Mouse (Mus musculus): ENCODE results near the gene Dnajb11. TPM values are rescaled to one million over a fixed set of nuclear protein-coding genes. Genes with fewer than 3 reads are reported as not detected.

Dnajb11 gene
- polyA plus RNA-seq (2012; rRNA removed), result 16.0 and 18.5 TPM in 2 replicates

GRCm38 (mm10) chr16:22857431-22858113 is at the start of gene Dnajb11, which contains the start of gene Tbccd1:
Dnajb11 (plus strand) TSS chr16:22857845.
Tbccd1 (minus strand) TSS chr16:22857669.
- WGBS, result under 1% methylated on average over 62 of the region's 62 CpGs
- peaks cover 3% of the 10 kb centered on the region for H3K36me3 ChIP-seq (ENCODE audit: control insufficient read depth, insufficient read depth, low read length)
- H3K27ac ChIP-seq (ENCODE audit: control insufficient read depth, insufficient read depth, low read length), result peak within 1 kb of the TSS; percentile 51; the same call in 1 of the 2 replicates
- TF ChIP-seq POLR2A (IDR thresholded peaks at IDR 0.05; ENCODE audit: control insufficient read depth, extremely low read depth, insufficient read depth, low read length, poor library complexity) (peak; percentile 61), CTCF (IDR thresholded peaks at IDR 0.05; ENCODE audit: borderline replicate concordance, control insufficient read depth, extremely low read depth, insufficient read depth, low read length, poor library complexity) (no peak)
- H3K4me1 ChIP-seq (replicated peaks; ENCODE audit: control insufficient read depth, insufficient read depth, low read length), result peaks cover 8% of the 10 kb centered on the region
- H3K27me3 ChIP-seq (ENCODE audit: control insufficient read depth, insufficient read depth, low read length), result no peaks in the 10 kb centered on the region
- H3K4me3 ChIP-seq (ENCODE audit: control insufficient read depth, insufficient read depth, low read length), result peak within 1 kb of the TSS; percentile 78
- DNase-seq, result peak; percentile 98

GRCm38 (mm10) chr16:22811477-22811876 is 46.2 kb upstream of the Dnajb11 start, which contains the start of gene Crygs:
Crygs (minus strand) TSS chr16:22811577.
- Histone ChIP-seq H3K4me3 (ENCODE audit: control insufficient read depth, insufficient read depth, low read length) (no peak within 1 kb of the TSS), H3K27me3 (ENCODE audit: control insufficient read depth, insufficient read depth, low read length) (no peaks in the 10 kb centered on the region), H3K4me1 (replicated peaks; ENCODE audit: control insufficient read depth, insufficient read depth, low read length) (peaks cover 4% of the 10 kb centered on the region), H3K36me3 (ENCODE audit: control insufficient read depth, insufficient read depth, low read length) (no peaks in the 10 kb centered on the region), H3K27ac (ENCODE audit: control insufficient read depth, insufficient read depth, low read length) (no peak within 1 kb of the TSS)
- TF ChIP-seq POLR2A (IDR thresholded peaks at IDR 0.05; ENCODE audit: control insufficient read depth, extremely low read depth, insufficient read depth, low read length, poor library complexity) (no peak), CTCF (IDR thresholded peaks at IDR 0.05; ENCODE audit: borderline replicate concordance, control insufficient read depth, extremely low read depth, insufficient read depth, low read length, poor library complexity) (no peak)
- no peak for DNase-seq
- 88% methylated on average over 2 of the region's 2 CpGs for WGBS

- Histone ChIP-seq H3K36me3 (ENCODE audit: control insufficient read depth, insufficient read depth, low read length) (peaks cover 6% of the 10 kb centered on the region), H3K4me1 (replicated peaks; ENCODE audit: control insufficient read depth, insufficient read depth, low read length) (no peaks in the 10 kb centered on the region), H3K27ac (ENCODE audit: control insufficient read depth, insufficient read depth, low read length) (no peak overlapping the region), H3K4me3 (ENCODE audit: control insufficient read depth, insufficient read depth, low read length) (no peak overlapping the region), H3K27me3 (ENCODE audit: control insufficient read depth, insufficient read depth, low read length) (no peaks in the 10 kb centered on the region)
- TF ChIP-seq CTCF (IDR thresholded peaks at IDR 0.05; ENCODE audit: borderline replicate concordance, control insufficient read depth, extremely low read depth, insufficient read depth, low read length, poor library complexity) (no peak), POLR2A (IDR thresholded peaks at IDR 0.05; ENCODE audit: control insufficient read depth, extremely low read depth, insufficient read depth, low read length, poor library complexity) (no peak)
- 79% methylated on average over 8 of the region's 8 CpGs for WGBS
- no peak for DNase-seq
These were observed 36.9 kb upstream of the Dnajb11 start for GRCm38 (mm10) chr16:22820731-22821130.

- no peaks in the 10 kb centered on the region; the same call in 1 of the 2 replicates for H3K36me3 ChIP-seq (ENCODE audit: control insufficient read depth, insufficient read depth, low read length)
- TF ChIP-seq POLR2A (IDR thresholded peaks at IDR 0.05; ENCODE audit: control insufficient read depth, extremely low read depth, insufficient read depth, low read length, poor library complexity) (no peak), CTCF (IDR thresholded peaks at IDR 0.05; ENCODE audit: borderline replicate concordance, control insufficient read depth, extremely low read depth, insufficient read depth, low read length, poor library complexity) (no peak)
These were observed 24.6 kb upstream of the Dnajb11 start for GRCm38 (mm10) chr16:22832932-22833525.

GRCm38 (mm10) chr16:22839146-22839857 is 18.3 kb upstream of the Dnajb11 start:
- Histone ChIP-seq H3K36me3 (ENCODE audit: control insufficient read depth, insufficient read depth, low read length) (no peaks in the 10 kb centered on the region), H3K27ac (ENCODE audit: control insufficient read depth, insufficient read depth, low read length) (no peak overlapping the region), H3K4me3 (ENCODE audit: control insufficient read depth, insufficient read depth, low read length) (no peak overlapping the region), H3K27me3 (ENCODE audit: control insufficient read depth, insufficient read depth, low read length) (no peaks in the 10 kb centered on the region), H3K4me1 (replicated peaks; ENCODE audit: control insufficient read depth, insufficient read depth, low read length) (peaks cover 3% of the 10 kb centered on the region; the same call in 1 of the 2 replicates)
- WGBS, result 87% methylated on average over 3 of the region's 3 CpGs
- DNase-seq, result no peak
- no peak for TF ChIP-seq POLR2A (IDR thresholded peaks at IDR 0.05; ENCODE audit: control insufficient read depth, extremely low read depth, insufficient read depth, low read length, poor library complexity)
- no peak for TF ChIP-seq CTCF (IDR thresholded peaks at IDR 0.05; ENCODE audit: borderline replicate concordance, control insufficient read depth, extremely low read depth, insufficient read depth, low read length, poor library complexity)

More at GRCm38 (mm10) chr16:22832932-22833525, 24.6 kb upstream of the Dnajb11 start:
- no peaks in the 10 kb centered on the region for H3K4me1 ChIP-seq (replicated peaks; ENCODE audit: control insufficient read depth, insufficient read depth, low read length)
- 97% methylated on average over 3 of the region's 3 CpGs for WGBS
- no peak overlapping the region for H3K27ac ChIP-seq (ENCODE audit: control insufficient read depth, insufficient read depth, low read length)
- no peak overlapping the region for H3K4me3 ChIP-seq (ENCODE audit: control insufficient read depth, insufficient read depth, low read length)
- H3K27me3 ChIP-seq (ENCODE audit: control insufficient read depth, insufficient read depth, low read length), result no peaks in the 10 kb centered on the region
- no peak for DNase-seq

GRCm38 (mm10) chr16:22842871-22843270 is 14.8 kb upstream of the Dnajb11 start:
- no peak for DNase-seq
- TF ChIP-seq POLR2A (IDR thresholded peaks at IDR 0.05; ENCODE audit: control insufficient read depth, extremely low read depth, insufficient read depth, low read length, poor library complexity) (no peak), CTCF (IDR thresholded peaks at IDR 0.05; ENCODE audit: borderline replicate concordance, control insufficient read depth, extremely low read depth, insufficient read depth, low read length, poor library complexity) (no peak)
- Histone ChIP-seq H3K27me3 (ENCODE audit: control insufficient read depth, insufficient read depth, low read length) (no peaks in the 10 kb centered on the region), H3K27ac (ENCODE audit: control insufficient read depth, insufficient read depth, low read length) (no peak overlapping the region), H3K36me3 (ENCODE audit: control insufficient read depth, insufficient read depth, low read length) (no peaks in the 10 kb centered on the region), H3K4me3 (ENCODE audit: control insufficient read depth, insufficient read depth, low read length) (no peak overlapping the region), H3K4me1 (replicated peaks; ENCODE audit: control insufficient read depth, insufficient read depth, low read length) (peaks cover 5% of the 10 kb centered on the region; the same call in 1 of the 2 replicates)
- WGBS, result 99% methylated on average over 5 of the region's 5 CpGs

All from thymus, adult 2 months (tissue).